Mouse (Mus musculus) heart, embryonic 12.5 days (tissue): Measurements from ENCODE around the gene Gm17606. TPM values are rescaled to one million over a fixed set of nuclear protein-coding genes. Genes with fewer than 3 reads are reported as not detected.
A peak's percentile ranks its signal among the peaks of the same experiment; 100 is the strongest.

Source experiments
- ATAC-seq: fragments of 200-750 bp; cut with Nextera tagmentation; 2 replicates; pipeline ENCODE4 v1.8.0; 2017; ENCODE audit warnings: moderate TSS enrichment, moderate library complexity; ENCODE audit not compliant: insufficient number of reproducible peaks, low FRiP score
- H3K27ac ChIP-seq: fragments of 300-500 bp; sonication (generic); 2 replicates; pipeline ENCODE4 v1.5.1; 2016; ENCODE audit warnings: mild to moderate bottlenecking, moderate library complexity; ENCODE audit not compliant: poor library complexity, severe bottlenecking
- H3K27me3 ChIP-seq: fragments of 300-500 bp; sonication (generic); replicated peaks from 2 replicates; pipeline ENCODE4 v1.6.1; 2016; ENCODE audit warnings: mild to moderate bottlenecking, moderate library complexity
- H3K36me3 ChIP-seq: fragments of 300-500 bp; sonication (generic); 2 replicates; pipeline ENCODE4 v1.6.1; 2016; ENCODE audit warnings: mild to moderate bottlenecking, moderate library complexity
- H3K4me1 ChIP-seq: fragments of 300-500 bp; sonication (generic); replicated peaks from 2 replicates; pipeline ENCODE4 v1.6.1; 2016; ENCODE audit warnings: mild to moderate bottlenecking
- H3K4me2 ChIP-seq: fragments of 300-500 bp; sonication (generic); 2 replicates; pipeline ENCODE4 v1.6.1; 2016; ENCODE audit warnings: mild to moderate bottlenecking, moderate library complexity
- H3K4me3 ChIP-seq: fragments of 300-500 bp; sonication (generic); 2 replicates; pipeline ENCODE4 v1.5.1; 2016; ENCODE audit warnings: mild to moderate bottlenecking
- H3K9ac ChIP-seq: fragments of 300-500 bp; sonication (generic); 2 replicates; pipeline ENCODE4 v1.6.1; 2016; ENCODE audit warnings: mild to moderate bottlenecking, moderate library complexity
- H3K9me3 ChIP-seq: fragments of 300-500 bp; sonication (generic); replicated peaks from 2 replicates; pipeline ENCODE4 v1.6.1; 2016; ENCODE audit warnings: mild to moderate bottlenecking, moderate library complexity
- WGBS: fragments of 180-500 bp; shearing (Covaris S2); methylation state at CpG from one replicate; pipeline ENCODE4 v1.1.7; 2016; 5-methylcytosine and 5-hydroxymethylcytosine counted together
- polyA plus RNA-seq: library from polyadenylated mRNA; unstranded; fragments of >200 nt; fragmentation: Nextera tagmentation; extraction: Ambion mirVana; gene quantifications from 2 replicates; pipeline ENCODE4 v1.2.1, GENCODE M21; 2016

The Gm17606 gene
- polyA plus RNA-seq, 1 experiment from 2014 or later: not detected

DNA sequence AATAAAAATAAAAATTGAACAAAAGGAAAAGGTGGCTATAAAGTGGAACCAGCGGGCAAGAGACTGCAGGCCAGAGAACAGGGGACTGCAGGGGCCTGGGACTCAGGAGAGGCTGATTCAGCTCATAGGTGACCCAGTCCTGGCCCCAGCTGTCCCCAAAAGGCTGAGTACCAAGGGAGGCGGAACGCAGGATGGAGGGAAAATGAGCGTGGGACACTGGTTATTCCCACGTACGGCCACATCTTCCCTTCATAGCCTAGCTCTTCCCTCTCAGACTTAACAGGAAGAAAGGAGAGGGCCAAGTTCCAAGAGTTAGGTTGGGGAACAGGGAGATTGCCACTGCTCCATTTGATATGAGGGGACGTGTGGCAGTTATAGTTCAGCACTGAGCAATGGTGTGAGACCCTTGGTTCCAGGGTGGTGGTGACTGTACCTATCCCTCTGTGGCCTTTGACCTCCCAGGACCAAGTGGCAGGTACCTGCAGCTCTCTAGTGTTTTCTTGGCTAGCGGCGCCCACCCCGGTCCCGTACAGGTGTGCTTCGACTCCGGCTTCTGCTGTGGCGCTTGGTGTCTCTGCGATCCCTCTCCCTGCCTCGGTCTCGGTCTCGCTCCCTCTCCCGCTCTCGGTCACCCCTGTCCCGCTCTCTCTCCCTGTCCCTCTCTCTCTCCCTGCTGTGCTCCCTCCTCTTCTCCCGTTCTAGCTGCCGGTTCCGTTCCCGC lies 1.6 kb downstream of the Gm17606 start:
- no peak overlapping the region for H3K27ac ChIP-seq
- peaks cover 68% of the 10 kb centered on the region for H3K36me3 ChIP-seq
- H3K4me3 ChIP-seq: no peak overlapping the region
- H3K4me2 ChIP-seq: no peak overlapping the region
- H3K27me3 ChIP-seq: no peaks in the 10 kb centered on the region
- H3K9me3 ChIP-seq: no peaks in the 10 kb centered on the region
- no peak for ATAC-seq
- no peak overlapping the region for H3K9ac ChIP-seq
- WGBS: 80% methylated on average over 25 of the region's 25 CpGs
- peaks cover 10% of the 10 kb centered on the region for H3K4me1 ChIP-seq

DNA sequence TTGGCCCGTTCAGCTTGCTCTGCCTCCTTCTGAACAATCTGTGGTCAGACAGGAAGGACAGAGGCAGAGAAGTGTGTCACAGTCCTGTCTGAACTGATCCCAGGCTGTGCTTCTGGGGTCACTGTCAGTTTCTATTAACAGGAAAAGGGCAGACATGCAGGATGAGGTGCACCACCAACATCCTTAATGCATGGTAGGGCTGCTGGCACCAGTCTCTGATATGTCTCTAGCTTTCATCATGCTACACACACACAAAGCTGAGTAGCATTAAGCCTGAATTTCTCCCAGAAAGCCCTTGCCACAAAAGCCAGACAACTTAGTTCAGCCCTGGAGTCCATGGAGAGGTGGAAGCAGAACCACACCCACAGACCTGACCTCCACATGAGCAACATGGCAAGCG lies 2.3 kb downstream of the Gm17606 start:
- H3K9me3 ChIP-seq: no peaks in the 10 kb centered on the region
- ATAC-seq: no peak
- H3K4me2 ChIP-seq: no peak overlapping the region
- 74% methylated on average over 2 of the region's 2 CpGs for WGBS
- no peak overlapping the region for H3K4me3 ChIP-seq
- no peak overlapping the region for H3K27ac ChIP-seq
- H3K27me3 ChIP-seq: no peaks in the 10 kb centered on the region
- no peak overlapping the region for H3K9ac ChIP-seq
- peaks cover 70% of the 10 kb centered on the region for H3K36me3 ChIP-seq
- H3K4me1 ChIP-seq: peaks cover 10% of the 10 kb centered on the region

DNA sequence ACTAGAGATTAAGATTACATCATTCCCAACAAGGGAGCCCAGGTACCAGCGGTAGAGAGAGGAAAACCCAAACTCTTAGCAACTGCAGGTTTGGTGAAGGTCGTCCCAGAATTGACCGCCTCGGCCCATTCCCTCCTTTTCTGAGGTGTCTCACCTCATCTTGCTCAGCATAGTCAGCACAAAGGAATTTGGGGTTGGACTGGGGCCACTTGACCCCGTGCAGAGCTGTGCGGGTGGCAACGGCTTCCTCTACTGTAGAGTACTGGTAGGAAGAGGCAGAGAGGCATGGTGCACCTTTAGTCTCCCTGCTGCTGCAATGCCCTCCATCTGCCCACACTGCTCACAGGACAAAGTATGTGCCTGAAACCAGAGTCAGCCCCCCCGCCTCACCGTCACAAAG lies 3.5 kb downstream of the Gm17606 start:
- Histone ChIP-seq H3K36me3 (peaks cover 70% of the 10 kb centered on the region), H3K4me1 (peaks cover 10% of the 10 kb centered on the region), H3K27ac (no peak overlapping the region), H3K4me2 (no peak overlapping the region), H3K9ac (no peak overlapping the region), H3K4me3 (no peak overlapping the region), H3K27me3 (no peaks in the 10 kb centered on the region), H3K9me3 (no peaks in the 10 kb centered on the region)
- no peak for ATAC-seq
- WGBS: 79% methylated on average over 9 of the region's 9 CpGs

DNA sequence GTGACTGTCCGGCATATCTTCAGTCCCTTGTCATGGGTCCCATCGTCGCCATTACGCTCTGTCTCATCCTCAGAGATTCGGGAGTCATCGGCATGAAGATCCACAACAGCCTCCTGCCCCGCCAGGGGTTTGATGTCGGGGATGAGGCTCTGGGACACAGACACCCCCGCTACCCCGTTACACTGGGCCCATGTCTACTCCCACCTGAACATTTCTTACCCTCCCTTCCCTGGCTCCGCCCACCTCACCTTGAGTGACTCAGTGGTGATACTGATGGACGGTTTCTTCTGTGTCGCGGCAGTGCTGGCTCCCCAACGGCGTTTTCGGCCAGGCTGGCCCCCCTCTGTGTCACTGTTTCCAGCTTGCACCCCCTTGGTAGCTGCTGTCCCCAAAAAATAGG lies 5.7 kb downstream of the Gm17606 start:
- Histone ChIP-seq H3K4me2 (no peak overlapping the region), H3K36me3 (peaks cover 90% of the 10 kb centered on the region), H3K4me3 (no peak overlapping the region), H3K9ac (no peak overlapping the region), H3K9me3 (no peaks in the 10 kb centered on the region), H3K27ac (no peak overlapping the region), H3K27me3 (no peaks in the 10 kb centered on the region), H3K4me1 (peaks cover 15% of the 10 kb centered on the region)
- WGBS: 92% methylated on average over 17 of the region's 17 CpGs
- no peak for ATAC-seq

DNA sequence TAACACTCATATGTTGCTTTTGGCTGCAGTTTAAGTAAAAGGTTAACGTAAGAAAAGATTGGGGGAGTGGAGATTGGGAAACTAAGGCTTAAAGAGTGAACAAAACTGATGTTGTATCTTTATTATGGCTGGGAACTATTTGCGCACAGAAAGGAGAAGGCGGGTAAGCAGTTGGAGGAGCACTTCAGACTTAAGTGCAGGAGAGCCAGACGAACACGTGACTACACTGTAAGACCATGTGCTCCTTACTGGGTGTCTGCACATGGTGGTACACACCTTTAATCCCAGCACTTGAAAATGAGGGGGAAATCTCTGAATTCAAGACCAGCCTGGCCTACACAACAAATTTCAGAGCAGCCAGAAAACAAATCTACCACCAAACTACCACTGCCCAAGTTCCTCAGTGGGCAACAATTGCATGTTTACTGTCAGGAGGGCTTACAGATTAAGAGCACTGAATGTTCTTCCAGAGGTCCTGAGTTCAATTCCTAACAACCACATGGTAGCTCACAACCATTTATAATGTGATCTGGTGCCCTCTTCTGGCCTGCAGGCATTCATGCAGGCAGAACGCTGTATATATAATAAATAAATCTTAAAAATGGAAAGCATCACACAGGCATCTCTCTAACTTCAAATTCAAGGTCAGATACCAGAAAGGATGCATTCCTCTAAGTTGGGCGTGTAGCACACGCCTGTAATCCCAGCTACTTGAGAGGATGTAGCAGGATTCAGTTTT lies 6.3 kb downstream of the Gm17606 start:
- no peak for ATAC-seq
- 90% methylated on average over 8 of the region's 8 CpGs for WGBS
- no peak overlapping the region for H3K27ac ChIP-seq
- H3K4me2 ChIP-seq: no peak overlapping the region
- H3K4me3 ChIP-seq: no peak overlapping the region
- peaks cover 21% of the 10 kb centered on the region for H3K4me1 ChIP-seq
- H3K9ac ChIP-seq: no peak overlapping the region
- peaks cover 93% of the 10 kb centered on the region for H3K36me3 ChIP-seq
- no peaks in the 10 kb centered on the region for H3K9me3 ChIP-seq
- H3K27me3 ChIP-seq: no peaks in the 10 kb centered on the region

DNA sequence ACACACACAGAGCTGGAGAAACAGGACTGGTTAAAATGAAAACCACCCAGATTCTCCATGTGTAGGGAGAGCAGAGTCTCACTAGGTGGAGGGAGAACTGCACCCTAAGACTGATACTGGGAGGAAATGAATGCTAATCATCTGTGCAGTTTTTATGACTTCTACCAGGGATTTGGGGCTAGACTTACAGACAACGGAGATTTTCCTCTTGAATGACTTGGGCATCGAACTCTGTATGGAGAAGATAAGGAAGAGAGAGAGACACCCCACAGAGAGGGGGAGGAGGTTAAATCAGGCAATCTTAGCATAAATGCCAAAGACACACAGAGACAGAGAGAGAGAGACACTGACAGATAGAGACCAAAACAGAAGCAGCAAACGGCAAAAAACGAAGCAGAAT lies 7.1 kb downstream of the Gm17606 start:
- 80% methylated on average over 4 of the region's 4 CpGs for WGBS
- H3K4me3 ChIP-seq: no peak overlapping the region
- no peaks in the 10 kb centered on the region for H3K27me3 ChIP-seq
- H3K9me3 ChIP-seq: no peaks in the 10 kb centered on the region
- H3K4me1 ChIP-seq: peaks cover 29% of the 10 kb centered on the region
- H3K27ac ChIP-seq: no peak overlapping the region
- no peak overlapping the region for H3K4me2 ChIP-seq
- no peak overlapping the region for H3K9ac ChIP-seq
- no peak for ATAC-seq
- H3K36me3 ChIP-seq: peaks cover 85% of the 10 kb centered on the region

DNA sequence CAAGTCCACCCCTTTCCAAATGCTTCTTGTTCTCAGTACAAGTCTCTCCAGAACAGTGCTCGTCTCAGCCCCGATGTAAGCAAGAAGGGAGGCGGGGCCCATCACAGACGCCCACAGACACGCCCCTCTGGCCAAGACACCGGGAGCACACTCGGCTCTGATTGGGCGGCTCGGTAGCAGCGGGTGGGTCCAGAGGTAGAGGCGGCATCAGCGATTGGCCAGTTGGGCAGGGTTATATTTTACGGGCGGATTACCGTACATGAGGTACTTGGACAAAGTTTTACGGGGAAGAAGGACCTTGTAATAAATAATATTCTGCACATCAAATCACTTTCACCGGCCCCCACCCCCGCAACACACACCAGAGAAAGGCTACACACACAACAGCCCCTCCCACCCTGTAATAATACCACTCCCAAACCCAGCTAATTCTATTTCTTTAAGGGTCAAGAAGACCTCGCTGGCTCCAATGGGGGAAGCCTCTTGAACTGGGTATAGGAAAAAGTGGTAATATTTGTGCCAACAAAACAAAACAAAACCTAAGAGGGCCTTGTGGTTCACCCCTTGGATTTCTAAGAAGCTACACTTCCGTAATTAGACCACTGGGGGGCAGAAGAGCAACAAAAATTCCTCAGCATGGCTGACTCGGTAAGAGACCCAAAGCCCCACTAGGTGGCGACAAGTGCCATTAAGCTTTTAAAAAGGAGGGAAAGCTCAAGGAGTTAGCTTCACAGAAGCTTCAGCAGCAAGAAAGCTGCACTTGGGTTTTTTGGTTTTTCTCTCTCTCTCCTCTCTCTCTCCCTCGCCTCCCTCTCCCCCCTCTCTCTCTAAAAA lies 10.1 kb downstream of the Gm17606 start:
- ATAC-seq: peak; percentile 43; the same call in 1 of the 2 replicates
- 0 out of 2 replicates have a peak overlapping the region, but pooled peaks have one; percentile 17 for H3K9ac ChIP-seq
- WGBS: 62% methylated on average over 23 of the region's 23 CpGs
- H3K4me2 ChIP-seq: no peak overlapping the region
- no peaks in the 10 kb centered on the region for H3K27me3 ChIP-seq
- no peak overlapping the region for H3K4me3 ChIP-seq
- H3K9me3 ChIP-seq: no peaks in the 10 kb centered on the region
- 0 out of 2 replicates have a peak overlapping the region, but pooled peaks have one; percentile 14 for H3K27ac ChIP-seq
- peaks cover 41% of the 10 kb centered on the region for H3K4me1 ChIP-seq
- peaks cover 71% of the 10 kb centered on the region for H3K36me3 ChIP-seq

DNA sequence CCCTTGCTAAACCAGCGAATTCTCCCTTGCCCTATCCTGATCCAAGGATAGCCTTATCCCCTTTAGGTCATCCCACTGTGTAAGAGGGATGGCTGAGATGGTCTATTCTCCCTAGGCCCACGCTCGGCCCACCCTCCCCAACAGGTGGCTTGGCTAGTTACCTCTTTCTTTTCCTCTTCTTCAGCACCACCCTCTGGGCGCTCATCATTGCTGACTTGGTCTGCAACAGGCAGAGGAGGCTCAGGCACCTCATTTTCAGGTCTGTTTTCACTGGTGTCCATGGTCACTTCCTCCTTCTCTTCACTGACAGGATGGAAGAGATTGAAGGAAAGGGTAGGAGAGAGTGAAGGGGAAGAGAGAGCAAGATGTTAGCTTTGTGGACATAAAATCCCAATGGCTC lies 10.8 kb downstream of the Gm17606 start:
- H3K4me3 ChIP-seq: no peak overlapping the region
- WGBS: 77% methylated on average over 4 of the region's 4 CpGs
- H3K9ac ChIP-seq: 0 out of 2 replicates have a peak overlapping the region, but pooled peaks have one; percentile 17
- no peaks in the 10 kb centered on the region for H3K27me3 ChIP-seq
- peaks cover 71% of the 10 kb centered on the region for H3K36me3 ChIP-seq
- peak overlapping the region; percentile 84; the same call in 1 of the 2 replicates for H3K4me2 ChIP-seq
- no peak for ATAC-seq
- H3K27ac ChIP-seq: peak overlapping the region; percentile 14; the same call in 1 of the 2 replicates
- H3K4me1 ChIP-seq: peaks cover 41% of the 10 kb centered on the region
- no peaks in the 10 kb centered on the region for H3K9me3 ChIP-seq

DNA sequence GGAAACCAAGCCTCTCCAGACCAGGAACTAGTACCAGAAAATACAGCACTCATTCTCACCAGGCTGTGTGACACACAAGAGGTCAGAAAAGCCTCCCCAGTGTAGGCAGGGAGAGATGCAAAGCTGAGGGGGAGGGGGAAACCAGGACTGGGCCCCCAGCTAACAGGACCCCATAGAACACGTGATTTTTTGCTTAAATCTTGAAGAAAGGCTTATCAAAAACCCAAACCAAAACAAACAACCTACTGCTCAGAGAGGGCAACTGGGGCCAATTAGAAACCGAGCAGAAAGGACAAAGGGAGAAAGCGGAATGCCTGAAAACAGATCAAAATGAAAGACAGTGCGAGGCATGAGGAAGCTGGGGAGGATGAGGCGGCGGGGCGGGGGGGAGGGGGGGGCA lies 12.0 kb downstream of the Gm17606 start:
- Histone ChIP-seq H3K4me1 (peaks cover 41% of the 10 kb centered on the region), H3K4me3 (peak overlapping the region; percentile 61), H3K27me3 (no peaks in the 10 kb centered on the region), H3K4me2 (peak overlapping the region; percentile 84), H3K27ac (peak overlapping the region; percentile 87), H3K9ac (peak overlapping the region; percentile 85), H3K36me3 (peaks cover 70% of the 10 kb centered on the region), H3K9me3 (no peaks in the 10 kb centered on the region)
- ATAC-seq: no peak
- 0% methylated on average over 7 of the region's 7 CpGs for whole genome bisulfite sequencing

DNA sequence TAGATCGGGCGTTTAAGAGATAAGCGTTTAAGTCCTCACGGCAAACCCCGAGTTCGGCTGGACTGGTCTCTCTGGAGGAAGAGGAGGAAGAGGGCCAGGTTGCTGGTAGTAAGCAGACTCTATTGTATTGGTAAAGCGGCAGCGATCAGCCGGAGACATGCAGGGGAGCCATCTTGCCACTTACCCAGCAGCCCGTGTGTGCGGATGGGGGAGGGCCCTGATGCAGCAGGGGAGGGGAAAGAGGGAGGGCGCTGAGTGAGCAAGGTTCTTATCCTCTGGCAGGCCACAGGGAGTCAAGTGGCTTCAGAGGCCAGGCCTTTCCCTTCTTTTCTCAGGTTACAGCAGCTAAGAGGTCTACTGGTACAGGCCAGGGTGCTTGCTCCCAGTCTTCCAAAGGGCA lies 12.7 kb downstream of the Gm17606 start:
- H3K9ac ChIP-seq: peak overlapping the region; percentile 85
- H3K4me2 ChIP-seq: peak overlapping the region; percentile 84
- H3K9me3 ChIP-seq: no peaks in the 10 kb centered on the region
- no peaks in the 10 kb centered on the region for H3K27me3 ChIP-seq
- peak overlapping the region; percentile 61 for H3K4me3 ChIP-seq
- WGBS: 1% methylated on average over 12 of the region's 12 CpGs
- peaks cover 41% of the 10 kb centered on the region for H3K4me1 ChIP-seq
- peak; percentile 89 for ATAC-seq
- H3K27ac ChIP-seq: peak overlapping the region; percentile 87
- peaks cover 70% of the 10 kb centered on the region for H3K36me3 ChIP-seq

DNA sequence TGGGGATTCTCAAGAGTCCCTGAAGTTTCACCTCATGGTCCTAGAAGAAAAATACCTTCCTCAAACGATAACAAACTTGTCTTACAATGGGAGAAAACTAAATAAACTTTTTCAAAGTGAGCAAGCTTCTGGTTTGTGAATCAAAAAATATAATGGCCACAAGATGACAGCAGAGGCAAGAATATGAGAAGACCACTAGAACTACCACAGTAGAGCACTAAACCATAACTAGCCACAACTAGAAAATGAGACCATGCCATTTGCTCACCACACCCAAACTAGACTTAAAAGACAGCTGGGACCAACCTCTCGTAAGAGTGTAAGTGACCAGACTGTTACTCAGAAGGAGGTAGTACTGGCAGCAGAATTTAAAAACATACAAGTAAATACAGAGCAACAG lies 19.3 kb downstream of the Gm17606 start:
- Histone ChIP-seq H3K9me3 (no peaks in the 10 kb centered on the region), H3K36me3 (peaks cover 93% of the 10 kb centered on the region), H3K9ac (no peak overlapping the region), H3K27ac (no peak overlapping the region), H3K4me1 (no peaks in the 10 kb centered on the region), H3K27me3 (no peaks in the 10 kb centered on the region), H3K4me3 (no peak overlapping the region), H3K4me2 (no peak overlapping the region)
- WGBS: 90% methylated on average over 2 of the region's 2 CpGs
- ATAC-seq: no peak
